Mouse (Mus musculus) lung, postnatal 0 days (tissue): ENCODE results near the gene Slc4a7.

Experiments
- CTCF ChIP-seq: IDR thresholded peaks from 2 replicates; pipeline ENCODE4 v1.5.1; 2016; ENCODE audit warnings: antibody characterized with exemption, mild to moderate bottlenecking
- EP300 ChIP-seq: IDR thresholded peaks from 2 replicates; pipeline ENCODE4 v1.6.1; 2016; ENCODE audit warnings: antibody characterized with exemption, mild to moderate bottlenecking, control low read depth

GRCm38 (mm10) chr14:14705126-14705525 is 3.0 kb downstream of the Slc4a7 start:
- TF ChIP-seq CTCF (no peak), EP300 (no peak)
